Mouse (Mus musculus): ENCODE data around the gene Vav3.

Vav3 gene

GRCm38 (mm10) chr3:109600699-109601451 lies 260.4 kb downstream of the Vav3 start:
- DNase-seq = no peak

GRCm38 (mm10) chr3:109602753-109603152 lies 262.3 kb downstream of the Vav3 start:
- no peak for DNase-seq

- DNase-seq = no peak
Measured at GRCm38 (mm10) chr3:109606121-109606520, 265.7 kb downstream of the Vav3 start.

GRCm38 (mm10) chr3:109621721-109622120 lies 281.3 kb downstream of the Vav3 start:
- no peak for DNase-seq

DNA sequence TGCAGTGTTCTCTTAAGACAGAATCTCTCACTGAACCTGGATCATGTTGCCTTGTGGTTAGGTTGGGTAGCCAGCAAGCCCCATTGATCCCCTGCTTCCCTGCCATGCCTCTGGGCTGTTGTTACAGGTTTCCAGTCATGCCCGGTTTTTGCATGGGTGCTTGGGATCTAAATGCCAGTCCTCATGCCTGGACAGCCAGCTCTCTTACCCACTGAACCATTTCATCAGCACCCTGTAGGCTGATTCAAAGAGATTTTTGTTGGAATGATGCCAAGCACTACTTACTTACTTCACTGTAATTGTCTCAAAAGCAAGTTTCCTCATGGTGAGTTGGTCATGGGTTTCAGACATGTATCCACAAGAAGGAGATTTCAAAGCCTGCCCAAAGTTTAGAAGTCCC lies 281.9 kb downstream of the Vav3 start:
- DNase-seq = peak; percentile 39

DNA sequence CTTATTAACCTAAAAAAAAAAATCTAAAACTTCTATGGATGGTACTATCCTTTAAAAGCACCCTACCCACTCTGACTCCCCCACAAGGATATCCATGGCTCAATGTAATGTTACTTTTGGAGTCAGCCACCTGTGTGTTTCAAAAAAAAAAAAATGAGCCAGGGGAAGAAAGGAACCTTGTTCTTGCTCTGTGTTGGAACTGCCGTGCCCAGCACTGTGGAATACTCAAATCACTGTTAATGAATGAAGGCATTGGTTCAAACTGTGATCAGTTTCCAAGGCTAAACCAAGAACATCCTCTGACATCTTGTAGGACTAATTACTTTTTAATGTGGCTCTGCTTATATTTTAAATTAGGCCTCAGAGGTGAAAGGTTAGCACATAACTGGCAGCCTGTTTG lies 282.4 kb downstream of the Vav3 start:
- DNase-seq = peak; percentile 6

DNA sequence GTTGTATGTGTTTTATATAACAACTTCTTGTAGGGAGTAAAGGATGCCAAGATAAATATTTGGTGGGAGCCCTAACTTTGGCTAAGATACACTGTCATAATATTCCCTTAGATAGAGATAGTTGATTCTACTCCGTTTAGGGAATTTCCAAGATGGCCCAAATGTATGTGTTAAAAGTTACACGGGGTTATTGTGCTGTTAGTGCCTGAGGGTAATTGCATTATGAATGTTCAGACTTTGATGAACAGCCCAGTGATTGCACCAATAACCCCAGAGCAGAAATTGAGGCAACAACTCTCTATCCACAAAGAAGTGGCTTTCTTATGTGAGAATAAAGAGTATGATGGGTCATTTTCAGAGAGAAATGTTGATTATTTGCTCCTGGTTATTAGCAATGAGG lies 283.3 kb downstream of the Vav3 start:
- no peak for DNase-seq

- no peak for DNase-seq
Measured at GRCm38 (mm10) chr3:109636045-109636444, 295.6 kb downstream of the Vav3 start.

- DNase-seq = peak; percentile 10
Measured at GRCm38 (mm10) chr3:109639386-109639785, 298.9 kb downstream of the Vav3 start.

- no peak for DNase-seq
Measured at GRCm38 (mm10) chr3:109640796-109641195, 300.3 kb downstream of the Vav3 start.

DNA sequence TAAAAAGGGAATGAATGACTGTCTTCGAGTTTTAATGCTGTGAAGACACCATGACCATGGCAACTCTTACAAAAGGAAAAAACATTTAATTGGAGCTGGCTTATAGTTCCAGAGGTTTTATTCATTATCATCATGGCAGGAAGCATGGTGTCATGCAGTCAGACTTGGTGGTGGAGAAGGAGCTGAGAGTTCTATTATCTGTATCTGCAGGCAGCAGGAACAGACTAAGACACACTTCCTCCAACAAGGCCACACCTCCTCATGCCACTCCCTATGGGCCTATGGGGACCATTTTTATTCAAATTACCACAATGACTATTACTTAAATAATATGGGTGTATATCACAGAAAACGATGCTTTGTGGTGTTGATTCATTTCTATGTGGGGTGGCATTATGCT lies 307.8 kb downstream of the Vav3 start:
- no peak for DNase-seq

DNA sequence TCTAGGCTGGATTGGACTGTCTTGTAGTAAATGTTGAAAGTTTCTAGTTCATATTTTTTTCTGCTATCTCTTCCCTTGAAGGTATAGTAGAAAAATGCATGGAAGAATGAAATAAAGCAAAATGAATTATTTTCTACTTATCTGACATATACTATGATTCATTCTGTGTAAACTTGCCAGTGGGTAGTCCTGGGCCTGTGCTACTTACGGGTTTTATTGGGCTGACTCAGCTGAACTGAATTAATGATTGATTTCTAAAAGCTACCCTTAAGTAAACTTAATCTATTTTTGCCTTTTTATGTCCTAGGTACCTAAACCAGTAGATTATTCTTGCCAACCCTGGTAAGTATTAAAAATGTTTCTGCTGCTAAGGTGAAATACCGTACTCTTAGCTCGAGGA lies 311.0 kb downstream of the Vav3 start:
- no peak for DNase-seq

DNA sequence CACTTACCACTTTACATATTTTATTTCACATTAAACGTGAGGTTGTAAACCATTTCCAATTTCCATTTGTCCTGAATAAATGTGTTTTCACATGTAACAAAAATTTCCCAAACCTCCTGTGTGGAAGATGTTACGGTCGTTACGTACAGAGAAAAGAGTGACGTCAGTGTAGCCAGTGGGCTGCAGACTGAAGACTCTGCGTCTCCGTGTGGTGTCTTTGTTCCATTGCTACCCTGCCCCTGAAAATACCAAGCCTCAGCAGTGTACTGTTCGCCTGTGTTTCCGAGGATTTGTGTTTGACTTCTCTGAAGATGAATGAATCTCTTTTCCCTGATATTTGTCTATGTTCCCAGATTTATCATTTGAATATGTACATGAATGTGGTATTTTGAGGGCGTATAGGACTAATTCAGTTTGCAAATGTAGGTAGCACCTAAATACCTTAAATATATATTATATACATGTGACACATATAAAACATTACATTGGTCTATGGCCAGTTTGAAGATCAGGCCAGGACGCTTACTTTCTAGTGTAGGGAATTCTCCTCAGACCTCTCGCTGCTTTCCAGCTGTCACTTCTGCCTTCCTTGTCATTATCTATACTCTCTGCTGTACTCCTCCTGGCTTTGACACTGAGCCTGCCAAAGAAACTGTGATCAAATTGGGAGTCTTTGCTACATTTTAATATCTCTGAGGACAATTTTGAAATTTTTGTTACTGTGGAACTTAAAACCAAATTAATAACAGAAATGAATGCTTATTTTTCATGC lies 312.6 kb downstream of the Vav3 start:
- DNase-seq = no peak

DNA sequence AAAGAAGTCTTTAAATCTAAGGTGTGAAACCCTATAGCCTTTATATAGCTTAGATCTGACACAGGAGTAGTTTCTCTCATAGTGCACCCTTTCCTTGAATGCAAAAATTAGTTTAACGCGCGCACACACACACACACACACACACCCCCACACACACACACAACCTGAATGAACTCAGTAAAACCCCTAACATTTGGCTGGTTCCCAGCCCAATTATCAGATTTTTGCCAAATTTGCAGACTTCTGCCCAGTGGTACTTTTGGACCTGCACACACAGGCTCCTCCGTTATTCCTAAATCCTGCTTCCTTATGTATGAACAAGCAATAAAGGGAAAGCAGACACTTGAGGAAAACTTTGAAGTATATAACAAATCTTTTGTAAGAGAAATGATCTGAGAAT lies 313.9 kb downstream of the Vav3 start:
- no peak for DNase-seq

GRCm38 (mm10) chr3:109671716-109672115 lies 331.3 kb downstream of the Vav3 start:
- no peak for DNase-seq

GRCm38 (mm10) chr3:109672925-109673324 lies 332.5 kb downstream of the Vav3 start:
- DNase-seq = no peak

- no peak for DNase-seq
Measured at GRCm38 (mm10) chr3:109680281-109680680, 339.8 kb downstream of the Vav3 start.

GRCm38 (mm10) chr3:109681863-109682262 lies 341.4 kb downstream of the Vav3 start:
- no peak for DNase-seq

DNA sequence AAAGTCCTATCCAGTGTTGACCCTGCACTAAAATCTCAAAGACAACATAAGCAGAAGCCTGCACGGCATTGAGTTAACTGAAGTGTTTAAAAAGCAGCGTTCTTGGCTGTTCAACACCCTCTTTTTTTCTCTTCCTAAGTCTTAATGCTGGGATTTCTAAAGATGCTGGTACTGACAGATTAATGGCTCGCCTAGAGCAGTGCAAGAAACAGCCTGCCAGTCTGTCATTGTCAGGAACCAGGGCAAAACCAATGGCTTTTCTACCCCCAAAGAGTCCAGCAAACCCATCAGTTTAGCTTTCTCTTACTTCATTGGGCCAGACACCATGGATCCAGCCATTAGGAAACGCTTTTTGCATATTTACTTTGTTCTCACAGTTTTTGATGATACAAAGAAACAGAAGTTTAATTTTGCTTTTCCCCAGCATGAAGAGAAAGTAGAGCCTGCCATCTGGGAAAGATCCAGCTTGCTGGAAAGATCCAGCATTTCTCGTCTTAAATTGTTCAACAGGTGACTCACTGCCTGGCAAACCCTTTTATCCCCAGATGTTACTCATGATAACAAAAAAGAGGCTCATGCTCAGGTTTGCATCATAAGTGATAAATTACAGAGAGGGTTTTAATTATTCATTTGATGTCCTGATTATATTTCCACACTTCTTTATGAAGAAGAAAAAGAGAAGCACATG lies 343.3 kb downstream of the Vav3 start:
- DNase-seq = no peak

GRCm38 (mm10) chr3:109690566-109690965 lies 350.1 kb downstream of the Vav3 start:
- no peak for DNase-seq

GRCm38 (mm10) chr3:109692613-109693012 lies 352.2 kb downstream of the Vav3 start:
- DNase-seq = no peak

GRCm38 (mm10) chr3:109701301-109701700 lies 360.8 kb downstream of the Vav3 start:
- no peak for DNase-seq

GRCm38 (mm10) chr3:109707786-109708460 lies 367.5 kb downstream of the Vav3 start:
- DNase-seq = no peak

All from retina, postnatal 1 day (tissue).